Mouse (Mus musculus) adrenal gland, adult 18-20 months (tissue): ENCODE measurements around the gene Fhod1. TPM values are rescaled to one million over a fixed set of nuclear protein-coding genes. Genes with fewer than 3 reads are reported as not detected.

Source experiments
- DNase-seq, 2 experiments: peaks; one replicate each; pipeline ENCODE4 v3.0.0; 2021 to 2022; ENCODE audit warnings: low spot score in 2 of 2
- total RNA-seq, 2 experiments: library from RNA; stranded (reverse); gene quantifications; 1 replicate in 1 of 2; 2 replicates in 1 of 2; pipeline ENCODE4 v1.2.3; 2021

Fhod1 gene
- total RNA-seq, 2 experiments from 2014 or later = 8.3 to 8.6 TPM

GRCm38 (mm10) chr8:105323183-105323582 lies 24.6 kb downstream of the Fhod1 start:
- DNase-seq = no peak

- no peak for DNase-seq
Observed at GRCm38 (mm10) chr8:105318662-105319190, 29.0 kb downstream of the Fhod1 start.

- DNase-seq = no peak
Observed at GRCm38 (mm10) chr8:105317941-105318340, 29.8 kb downstream of the Fhod1 start.

GRCm38 (mm10) chr8:105315073-105315769 lies 32.5 kb downstream of the Fhod1 start:
- no peak for DNase-seq

- DNase-seq = no peak
Observed at GRCm38 (mm10) chr8:105313622-105314402, 33.9 kb downstream of the Fhod1 start.

GRCm38 (mm10) chr8:105312891-105313481 lies 34.8 kb downstream of the Fhod1 start:
- no peak for DNase-seq

- DNase-seq = no peak
Observed at GRCm38 (mm10) chr8:105311718-105312117, 36.0 kb downstream of the Fhod1 start.

- DNase-seq = no peak
Observed at GRCm38 (mm10) chr8:105310118-105310517, 37.6 kb downstream of the Fhod1 start.

GRCm38 (mm10) chr8:105309142-105309847 lies 38.5 kb downstream of the Fhod1 start:
- no peak for DNase-seq

GRCm38 (mm10) chr8:105308428-105308827 lies 39.3 kb downstream of the Fhod1 start:
- no peak for DNase-seq

- no peak for DNase-seq
Observed at GRCm38 (mm10) chr8:105307670-105308069, 40.1 kb downstream of the Fhod1 start.

GRCm38 (mm10) chr8:105306146-105306691 lies 41.5 kb downstream of the Fhod1 start:
- no peak for DNase-seq

- DNase-seq = peak; percentile 50 to 54
Observed at GRCm38 (mm10) chr8:105305211-105306145, 42.3 kb downstream of the Fhod1 start, which contains the start of gene Elmo3. TSS of gene Elmo3 (plus strand) at chr8:105305601.

GRCm38 (mm10) chr8:105304325-105305210 lies 43.2 kb downstream of the Fhod1 start:
- no peak for DNase-seq

GRCm38 (mm10) chr8:105303874-105304273 lies 43.9 kb downstream of the Fhod1 start:
- DNase-seq = no peak

- no peak for DNase-seq
Observed at GRCm38 (mm10) chr8:105303396-105303795, 44.4 kb downstream of the Fhod1 start.

- no peak for DNase-seq
Observed at GRCm38 (mm10) chr8:105299962-105300361, 47.8 kb downstream of the Fhod1 start.
